Mouse (Mus musculus) granulocyte monocyte progenitor cell, adult 5-6 weeks (primary cell): Measurements from ENCODE around the gene Gm1527. TPM values are rescaled to one million over a fixed set of nuclear protein-coding genes. Genes with fewer than 3 reads are reported as not detected.
"Not testable (repeated sequence)": the region's sequence is repeated elsewhere in the genome, so short reads cannot be mapped to it uniquely, and the experiment has no call there.

Experiments
- ATAC-seq: replicated peaks from 2 replicates; pipeline ENCODE4 v1.8.0; 2016; ENCODE audit warnings: mild to moderate bottlenecking, moderate TSS enrichment, inconsistent platforms; ENCODE audit not compliant: poor library complexity, severe bottlenecking
- total RNA-seq, 2 experiments: library from RNA; stranded (forward) in 1 of 2; stranded (reverse) in 1 of 2; fragments of 200-712, 200-1000 nt in 1 of 2; fragments of >200 nt in 1 of 2; fragmentation: Nextera tagmentation in 1 of 2; gene quantifications; 2 replicates each; pipeline ENCODE4 v1.2.3; 2014 to 2017

Gene Gm1527
- total RNA-seq (2014; fragmentation: Nextera tagmentation) (not detected in 2 replicates), total RNA-seq (2017) (not detected in 2 replicates)

DNA sequence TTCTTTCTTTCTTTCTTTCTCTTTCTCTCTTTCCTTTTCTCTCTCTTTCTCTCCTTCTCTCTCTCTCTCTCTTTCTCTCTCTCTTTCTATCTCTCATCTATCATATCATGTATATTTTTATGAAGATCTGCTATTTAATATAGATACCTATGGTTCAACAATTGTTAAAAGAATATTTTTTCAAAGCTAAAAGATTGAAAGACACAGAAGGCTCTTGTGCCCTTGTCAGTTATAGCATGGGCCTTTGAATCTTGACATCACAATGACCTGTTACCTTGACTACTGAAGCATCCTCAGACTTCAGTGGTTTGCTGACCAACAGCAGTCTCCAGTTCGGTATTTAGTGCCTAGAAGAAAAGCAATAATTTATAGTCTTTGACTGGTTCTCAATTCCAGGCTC lies at the start of gene Gm1527:
TSS of gene Gm1527 (plus strand) at position 301 of the 400 bp plus-strand sequence.
- no peak for ATAC-seq

DNA sequence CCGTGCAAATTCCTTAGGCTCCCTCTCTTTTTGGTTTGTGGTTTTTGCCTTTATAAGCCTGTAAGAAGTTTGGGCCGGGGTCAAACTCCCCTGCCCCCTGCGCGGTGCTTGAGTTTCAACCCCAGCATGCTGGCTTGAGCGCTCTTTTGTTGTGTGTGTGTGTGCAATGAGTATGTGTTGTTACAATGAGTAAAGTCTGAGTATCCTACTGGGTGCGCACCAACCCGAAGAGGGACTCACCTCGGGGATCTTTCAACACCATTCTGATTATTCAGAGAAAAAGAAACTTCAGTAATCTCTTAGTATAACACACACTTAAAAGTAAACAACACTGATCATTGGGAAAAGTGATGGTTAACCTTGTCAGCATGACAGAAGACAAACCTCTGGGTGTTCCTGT lies 49.2 kb upstream of the Gm1527 start:
- no peak for ATAC-seq

DNA sequence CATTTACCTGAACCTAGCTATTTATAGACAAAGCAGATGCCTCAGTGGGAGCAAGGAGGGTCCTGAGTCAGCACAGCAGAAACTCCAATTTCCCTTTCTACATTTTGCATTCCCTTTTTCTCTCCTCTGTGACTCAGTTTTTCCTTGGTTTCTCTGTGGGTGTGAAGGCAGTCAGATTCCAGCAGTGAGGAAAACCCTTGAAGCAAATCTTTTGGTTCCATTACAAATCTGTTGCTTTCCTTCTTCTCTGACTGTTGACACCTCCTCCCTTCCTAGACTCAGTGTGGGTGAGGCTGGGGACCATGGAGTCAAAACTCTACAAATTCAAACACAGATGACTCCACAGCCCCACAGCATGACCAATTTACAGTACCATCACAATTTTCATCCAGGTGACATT lies 45.3 kb upstream of the Gm1527 start:
- ATAC-seq, result no peak

DNA sequence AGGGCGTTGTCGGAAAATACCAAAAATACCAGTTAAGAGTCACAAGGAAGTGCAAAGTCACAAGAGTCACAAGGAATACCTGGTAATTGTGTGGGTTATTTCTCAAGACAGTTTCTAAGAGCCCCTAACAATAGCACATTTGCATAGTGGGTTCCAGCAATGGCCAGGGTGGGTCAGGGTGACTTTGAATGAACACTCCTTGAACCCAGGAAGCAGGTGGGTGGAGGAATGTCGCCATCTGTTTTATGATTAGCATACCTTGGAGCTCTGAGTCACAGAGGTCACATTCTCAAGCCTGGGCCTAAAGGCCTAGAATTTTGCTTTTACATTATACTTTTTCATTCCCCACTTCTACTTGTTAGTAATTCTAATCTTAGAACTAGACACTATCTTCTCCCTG lies 40.2 kb upstream of the Gm1527 start:
- ATAC-seq, result not testable (repeated sequence)

GRCm38 (mm10) chr3:28859630-28860392 lies 32.6 kb upstream of the Gm1527 start:
- not testable (repeated sequence) for ATAC-seq

DNA sequence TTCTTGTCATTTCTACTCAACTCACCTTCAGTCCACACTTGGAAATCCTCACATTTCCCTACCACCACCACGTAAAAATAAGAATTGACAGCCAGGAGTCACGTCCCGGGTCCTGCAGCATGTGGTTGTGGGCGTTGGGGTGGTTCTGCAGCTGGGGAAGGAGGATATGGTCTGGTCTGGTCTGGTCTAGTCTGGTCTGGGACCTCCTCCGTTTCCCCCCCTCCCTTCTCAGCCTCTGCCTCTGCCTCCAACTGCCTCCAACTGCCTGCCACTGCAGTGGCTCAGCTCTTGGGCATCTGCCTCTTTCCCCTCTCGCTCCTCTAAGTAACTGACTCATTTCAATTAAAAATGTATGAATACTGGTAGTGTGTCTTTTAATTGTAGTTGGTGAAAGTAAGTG lies 4.5 kb downstream of the Gm1527 start:
- ATAC-seq, result not testable (repeated sequence)

DNA sequence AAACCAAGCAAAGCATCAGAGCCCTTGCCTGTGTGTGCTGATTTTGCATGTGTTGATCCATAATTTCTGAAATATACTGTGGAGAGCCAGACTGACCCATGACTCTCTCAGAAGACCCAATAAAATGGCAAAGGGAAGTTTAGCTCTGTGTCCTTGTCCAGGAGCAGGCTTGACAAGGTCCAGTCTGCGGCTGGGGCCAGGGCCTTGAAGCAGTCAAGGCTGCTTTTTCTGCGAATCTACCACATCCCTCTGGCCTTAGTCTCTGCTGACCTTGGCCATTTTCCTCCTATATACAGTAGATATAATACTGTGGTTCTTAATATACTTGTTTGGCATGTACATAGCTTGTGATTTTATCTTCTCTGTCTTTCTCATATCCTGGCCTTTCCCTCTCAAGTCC lies 73.5 kb downstream of the Gm1527 start:
- ATAC-seq, result no peak

- peak; percentile 75 for ATAC-seq
Observed at GRCm38 (mm10) chr3:28968851-28969250, 76.4 kb downstream of the Gm1527 start.

Other genes starting within 250 kb of the Gm1527 start
- not detected in 2 replicates for gene Slc2a2, start 194.7 kb upstream of the Gm1527 start, total RNA-seq (2014; fragmentation: Nextera tagmentation)
- gene Slc2a2, start 194.7 kb upstream of the Gm1527 start, total RNA-seq (2017), result 0.05 TPM in 1 of 2 replicates, not detected in the other
- gene Eif5a2, start 111.3 kb upstream of the Gm1527 start, total RNA-seq (2014; fragmentation: Nextera tagmentation), result 0.23 and 1.6 TPM in 2 replicates
- gene Eif5a2, start 111.3 kb upstream of the Gm1527 start, total RNA-seq (2017), result 1.0 and 2.3 TPM in 2 replicates
- 1,229 and 1,599 TPM in 2 replicates for gene Rpl22l1, start 87.2 kb upstream of the Gm1527 start, total RNA-seq (2014; fragmentation: Nextera tagmentation)
- 165 and 196 TPM in 2 replicates for gene Rpl22l1, start 87.2 kb upstream of the Gm1527 start, total RNA-seq (2017)
- gene Egfem1, start 189.4 kb downstream of the Gm1527 start, total RNA-seq (2014; fragmentation: Nextera tagmentation), result not detected in 2 replicates
- gene Egfem1, start 189.4 kb downstream of the Gm1527 start, total RNA-seq (2017), result not detected in 2 replicates